Mouse (Mus musculus): ENCODE data around the gene Retreg1. TPM values are rescaled to one million over a fixed set of nuclear protein-coding genes. Genes with fewer than 3 reads are reported as not detected.
"Not testable (repeated sequence)": the region's sequence is repeated elsewhere in the genome, so short reads cannot be mapped to it uniquely, and the experiment has no call there.

Retreg1 gene
- total RNA-seq, 1 experiment from 2014 or later = 200 TPM

GRCm38 (mm10) chr15:25992992-25993727, 150.2 kb downstream of the Retreg1 start:
- ATAC-seq (replicated peaks in 1 of 2; ENCODE audit: insufficient read depth in 1 of 2, low FRiP score in 2 of 2, low TSS enrichment in 1 of 2, low read depth in 1 of 2, poor library complexity in 2 of 2, severe bottlenecking in 2 of 2) = peak; percentile 51 to 63; a peak in 2 of 4 replicates

GRCm38 (mm10) chr15:25995521-25995920, 152.5 kb downstream of the Retreg1 start:
- no peak for ATAC-seq (replicated peaks in 1 of 2; ENCODE audit: insufficient read depth in 1 of 2, low FRiP score in 2 of 2, low TSS enrichment in 1 of 2, low read depth in 1 of 2, poor library complexity in 2 of 2, severe bottlenecking in 2 of 2)

- ATAC-seq (replicated peaks in 1 of 2; ENCODE audit: insufficient read depth in 1 of 2, low FRiP score in 2 of 2, low TSS enrichment in 1 of 2, low read depth in 1 of 2, poor library complexity in 2 of 2, severe bottlenecking in 2 of 2) = not testable (repeated sequence)
Observed at GRCm38 (mm10) chr15:25999545-25999944, 156.6 kb downstream of the Retreg1 start.

GRCm38 (mm10) chr15:26008621-26009020, 165.6 kb downstream of the Retreg1 start:
- ATAC-seq (replicated peaks in 1 of 2; ENCODE audit: insufficient read depth in 1 of 2, low FRiP score in 2 of 2, low TSS enrichment in 1 of 2, low read depth in 1 of 2, poor library complexity in 2 of 2, severe bottlenecking in 2 of 2) = no peak

GRCm38 (mm10) chr15:26012891-26013290, 169.9 kb downstream of the Retreg1 start:
- ATAC-seq (replicated peaks in 1 of 2; ENCODE audit: insufficient read depth in 1 of 2, low FRiP score in 2 of 2, low TSS enrichment in 1 of 2, low read depth in 1 of 2, poor library complexity in 2 of 2, severe bottlenecking in 2 of 2) = no peak

- ATAC-seq (replicated peaks in 1 of 2; ENCODE audit: insufficient read depth in 1 of 2, low FRiP score in 2 of 2, low TSS enrichment in 1 of 2, low read depth in 1 of 2, poor library complexity in 2 of 2, severe bottlenecking in 2 of 2) = peak; percentile 53 to 61
Observed at GRCm38 (mm10) chr15:26015979-26016665, 173.1 kb downstream of the Retreg1 start.

GRCm38 (mm10) chr15:26021721-26022120, 178.7 kb downstream of the Retreg1 start:
- no peak for ATAC-seq (replicated peaks in 1 of 2; ENCODE audit: insufficient read depth in 1 of 2, low FRiP score in 2 of 2, low TSS enrichment in 1 of 2, low read depth in 1 of 2, poor library complexity in 2 of 2, severe bottlenecking in 2 of 2)

- no peak for ATAC-seq (replicated peaks in 1 of 2; ENCODE audit: insufficient read depth in 1 of 2, low FRiP score in 2 of 2, low TSS enrichment in 1 of 2, low read depth in 1 of 2, poor library complexity in 2 of 2, severe bottlenecking in 2 of 2)
Observed at GRCm38 (mm10) chr15:26022636-26023035, 179.7 kb downstream of the Retreg1 start.

Other genes starting within 250 kb of the Retreg1 start
- gene Myo10, start 220.7 kb upstream of the Retreg1 start, total RNA-seq (2017) = 9.3 and 13.8 TPM in 2 replicates
- gene Zfp622, start 141.2 kb downstream of the Retreg1 start, total RNA-seq (2017) = 126 and 133 TPM in 2 replicates

All from hematopoietic stem cell, adult 5-6 weeks (primary cell).